Mouse (Mus musculus) adrenal gland, postnatal 4 days (tissue): Measurements from ENCODE around the gene Gm5127. TPM values are rescaled to one million over a fixed set of nuclear protein-coding genes. Genes with fewer than 3 reads are reported as not detected.

ENCODE experiments used
- DNase-seq, 2 experiments: peaks; one replicate each; pipeline ENCODE4 v3.0.0; 2021 to 2022; ENCODE audit warnings: low spot score in 2 of 2, mixed read lengths in 2 of 2
- long read RNA-seq, 2 experiments: library from polyadenylated mRNA; stranded (forward); transcript quantifications; one replicate each; pipeline ENCODE4 v2.0.0; 2021
- total RNA-seq, 2 experiments: library from RNA; stranded (reverse); gene quantifications; 2 replicates each; pipeline ENCODE4 v1.2.3; 2021

The Gm5127 gene
- total RNA-seq: not detected
- long read RNA-seq, experiment 1, partial matches to known transcripts: 0 of 1 reads
- long read RNA-seq, experiment 1, other reads (novel, unspliced or antisense): 1 of 1 reads
- long read RNA-seq, experiment 2: 0 reads

DNA sequence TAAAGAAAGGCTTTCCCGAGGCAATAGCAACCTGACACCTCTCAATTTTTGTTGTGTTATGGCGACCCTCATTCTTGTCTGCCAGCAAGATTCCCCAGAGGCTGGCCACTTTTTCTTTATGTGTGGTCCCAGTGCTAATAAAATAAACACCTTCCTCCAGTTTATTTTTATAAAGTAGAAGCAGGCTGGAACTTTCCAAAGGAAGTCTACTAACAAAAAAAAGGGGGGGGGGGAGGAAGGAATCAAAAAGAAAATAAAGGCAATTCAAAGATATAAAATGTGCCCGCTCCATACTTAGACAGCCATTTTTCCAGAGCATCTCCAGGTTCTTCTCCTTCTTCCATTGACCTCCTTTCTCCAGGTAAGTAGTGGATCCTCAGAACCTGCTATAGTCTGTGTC is at the start of gene Gm5127:
Gene Gm5127 (plus strand): TSS at position 301 of the 400 bp plus-strand sequence.
- no peak for DNase-seq

DNA sequence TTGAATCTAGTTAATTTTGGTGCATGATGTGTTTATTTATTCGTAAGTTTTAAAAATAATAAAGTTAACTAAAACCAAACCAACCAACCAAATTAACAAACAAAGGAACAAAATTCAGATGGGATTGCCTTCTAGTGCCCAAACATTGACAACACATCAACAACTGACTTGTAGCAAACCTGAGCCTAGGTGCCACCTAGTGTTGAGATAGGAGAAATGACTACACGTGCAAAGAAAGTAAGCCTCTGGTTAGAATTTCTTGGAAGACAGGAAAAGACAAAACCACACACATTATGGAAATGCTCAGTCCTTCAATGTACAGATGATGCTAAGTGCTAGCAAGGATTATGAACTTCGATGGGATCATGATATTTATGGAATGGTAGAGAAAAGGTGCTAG is 46.6 kb upstream of the Gm5127 start:
- no peak for DNase-seq

DNA sequence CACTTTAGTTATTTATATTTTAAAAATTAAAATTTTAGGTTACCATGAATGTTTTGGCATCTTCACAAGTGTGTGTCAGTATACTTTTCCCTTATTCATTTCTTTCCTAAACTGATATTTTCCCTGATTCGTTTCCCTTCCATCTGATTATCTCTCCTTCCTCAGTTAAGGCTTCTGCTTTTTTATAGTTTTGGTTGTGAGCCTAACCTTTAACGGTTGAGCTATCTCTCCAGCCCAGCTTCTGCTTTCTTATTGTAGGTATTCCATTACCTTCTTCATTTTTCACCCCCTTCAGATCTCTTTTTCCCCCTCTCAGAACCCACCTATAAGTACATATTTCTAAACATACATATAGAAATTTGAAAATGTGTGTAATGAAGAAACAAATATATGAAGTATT is 27.5 kb upstream of the Gm5127 start:
- DNase-seq: no peak

DNA sequence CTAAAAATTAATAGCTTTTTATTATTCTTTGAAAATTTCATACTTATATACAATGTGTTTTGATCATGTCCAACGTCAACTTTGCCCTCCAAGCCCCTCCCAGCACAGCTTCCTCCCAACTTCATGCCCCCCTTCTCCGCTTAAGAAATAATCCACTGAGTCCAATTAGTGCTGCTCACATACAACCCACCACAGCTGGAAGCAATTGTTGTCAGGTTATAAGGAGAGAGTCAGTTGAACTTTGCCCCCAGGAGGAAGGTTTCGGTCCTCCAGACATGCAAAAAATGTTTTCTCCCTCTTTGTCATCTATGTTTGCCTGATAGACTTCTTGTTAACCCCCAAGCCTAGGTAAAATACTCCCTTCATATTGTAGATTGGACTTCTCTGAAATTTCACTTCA is 4.0 kb upstream of the Gm5127 start:
- DNase-seq: no peak

DNA sequence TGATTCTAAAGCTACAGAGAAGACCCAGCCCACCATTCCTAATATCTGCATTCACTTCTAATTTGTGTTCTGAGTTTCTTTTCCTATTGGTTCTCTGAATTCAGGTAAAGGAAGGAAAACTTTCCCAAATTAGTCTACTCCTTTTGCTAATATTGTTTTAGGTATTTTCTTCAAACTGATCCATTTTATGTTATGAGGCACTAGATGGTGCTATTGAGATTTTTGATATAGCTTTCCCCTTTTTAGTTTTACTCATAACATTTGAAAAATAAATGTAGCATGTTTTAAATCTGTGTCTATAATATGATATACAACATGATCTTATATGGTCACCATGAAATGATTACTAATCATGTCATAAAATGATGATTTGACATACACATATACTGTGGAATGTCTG is 2.6 kb upstream of the Gm5127 start:
- no peak for DNase-seq

DNA sequence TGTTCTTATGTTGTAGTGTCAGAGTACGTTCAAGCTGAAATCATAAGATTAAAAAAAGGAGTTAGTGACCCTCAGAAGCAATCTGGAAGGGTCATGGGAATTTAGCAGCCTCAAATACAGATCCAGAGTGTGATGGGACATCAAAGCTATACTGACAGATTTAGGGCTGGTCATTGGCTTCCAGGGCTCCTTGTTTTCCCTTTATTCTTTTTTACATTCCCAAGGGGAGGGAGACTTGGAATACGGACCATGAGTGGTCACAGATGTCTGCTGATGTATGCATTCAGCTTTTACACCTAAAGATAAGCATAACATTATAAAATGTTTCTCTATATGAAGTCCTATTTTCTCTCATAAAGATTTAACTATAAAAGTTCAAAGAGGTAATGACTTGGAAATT is 789 bp upstream of the Gm5127 start:
- no peak for DNase-seq

DNA sequence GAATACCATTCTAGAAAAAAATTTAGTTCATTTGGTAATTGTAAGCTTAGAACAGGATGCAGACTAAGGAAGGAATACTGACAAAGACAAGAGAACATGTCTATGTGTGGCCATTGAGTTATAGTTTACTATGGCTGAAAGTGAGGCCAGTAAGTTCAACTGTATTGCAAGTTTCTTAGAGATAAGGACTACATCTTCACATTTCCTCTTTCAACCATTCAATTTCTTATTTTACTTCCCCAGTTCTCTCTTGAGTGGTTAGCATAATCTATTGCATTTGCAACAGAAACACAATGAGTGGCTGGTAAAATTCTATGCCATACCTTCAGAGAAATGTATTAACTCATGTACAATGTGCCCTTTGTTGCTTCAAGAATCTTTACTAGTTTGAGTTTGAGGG is 10.9 kb downstream of the Gm5127 start:
- no peak for DNase-seq

DNA sequence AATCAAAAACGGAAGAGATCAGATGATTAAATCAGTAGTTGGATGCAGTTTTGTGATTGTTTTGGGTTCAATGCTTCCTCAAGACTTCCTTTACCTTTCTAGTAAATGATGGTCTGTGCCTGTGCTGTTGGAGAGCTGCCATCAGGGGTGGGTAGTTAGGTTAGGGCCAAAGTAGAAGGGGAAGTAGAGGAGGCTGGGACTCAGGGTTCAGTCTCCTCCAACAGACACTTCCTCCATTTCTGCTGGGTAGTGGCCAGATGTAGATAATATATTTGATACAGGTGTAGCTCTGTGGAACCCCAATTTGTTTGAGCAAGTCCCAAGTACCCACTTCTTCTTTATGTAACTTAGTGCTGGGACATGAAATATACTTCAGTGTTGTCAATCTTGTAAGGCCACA is 12.9 kb downstream of the Gm5127 start:
- DNase-seq: no peak

DNA sequence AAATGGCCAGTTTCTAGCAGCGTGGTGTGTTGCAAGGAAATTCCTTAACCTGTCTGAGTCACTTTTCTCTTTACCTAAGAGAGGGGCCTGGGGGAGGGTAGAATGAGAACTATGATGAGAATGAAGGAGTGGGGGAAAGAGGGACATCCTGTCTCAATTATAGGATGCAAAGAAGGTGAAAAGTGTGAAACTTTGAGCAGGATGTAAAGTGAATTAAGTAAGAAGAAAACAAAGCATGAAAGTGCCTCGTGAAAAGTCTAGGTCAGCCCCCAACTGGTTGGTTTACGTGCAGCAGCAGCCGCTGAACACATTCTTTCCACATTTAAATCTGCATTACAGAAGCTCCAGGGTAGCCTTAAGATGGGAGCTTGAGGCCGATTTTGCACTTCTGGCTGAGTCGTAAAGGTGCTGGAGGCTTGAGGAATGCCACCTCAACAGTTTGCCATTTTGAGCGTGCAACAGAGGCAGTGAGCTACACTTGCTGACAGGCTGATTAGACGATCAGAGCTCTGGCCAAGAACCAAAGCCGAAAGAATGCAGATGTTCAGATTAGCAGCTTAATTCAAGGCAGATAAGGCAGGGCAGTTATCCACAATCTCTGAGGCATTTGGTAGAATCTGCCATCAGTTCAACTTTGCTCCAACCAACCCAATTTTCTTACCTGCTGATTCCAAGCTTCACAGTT is 19.7 kb downstream of the Gm5127 start:
- no peak for DNase-seq

DNA sequence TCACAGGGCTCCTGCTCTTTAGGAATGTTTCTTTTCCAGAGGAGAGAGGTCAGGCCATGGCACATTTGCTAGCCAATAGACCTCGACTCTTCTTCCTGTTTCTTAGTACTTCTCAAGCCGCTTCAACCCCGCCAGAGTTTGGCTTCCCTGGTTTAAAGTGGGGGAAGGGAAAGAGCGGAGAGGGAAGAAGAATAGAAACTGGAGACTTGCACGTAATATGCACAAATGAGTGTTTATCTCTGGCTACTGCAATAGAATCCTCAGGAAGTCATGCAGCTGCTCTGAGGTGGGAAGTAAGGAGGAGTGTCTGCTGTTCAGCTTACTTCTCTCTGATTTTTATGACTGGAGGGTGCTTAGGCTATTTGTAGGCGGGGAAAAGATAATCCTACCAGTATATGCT is 20.4 kb downstream of the Gm5127 start, which contains the start of gene Cysltr1:
Gene Cysltr1 (minus strand): TSS at position 294 of the 400 bp plus-strand sequence.
- no peak for DNase-seq

DNA sequence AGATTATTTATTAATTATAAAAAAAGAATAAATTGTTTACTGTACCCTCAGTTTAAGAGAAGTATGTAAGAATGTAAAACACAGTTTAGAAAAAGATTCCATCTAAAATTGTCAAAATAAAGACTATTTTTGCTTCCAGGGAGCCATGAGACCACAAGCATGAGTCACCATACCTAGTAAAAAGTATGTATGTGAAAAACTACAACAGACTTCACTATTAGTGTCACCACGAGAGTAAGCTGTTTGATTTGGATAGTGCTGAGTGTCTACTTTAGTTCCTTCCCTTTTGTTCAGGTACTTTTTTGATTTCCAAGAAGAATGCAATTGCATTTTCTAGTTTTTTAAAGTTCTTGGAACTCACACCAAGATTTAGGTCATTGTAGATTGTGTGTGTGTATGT is 39.5 kb downstream of the Gm5127 start:
- DNase-seq: no peak

DNA sequence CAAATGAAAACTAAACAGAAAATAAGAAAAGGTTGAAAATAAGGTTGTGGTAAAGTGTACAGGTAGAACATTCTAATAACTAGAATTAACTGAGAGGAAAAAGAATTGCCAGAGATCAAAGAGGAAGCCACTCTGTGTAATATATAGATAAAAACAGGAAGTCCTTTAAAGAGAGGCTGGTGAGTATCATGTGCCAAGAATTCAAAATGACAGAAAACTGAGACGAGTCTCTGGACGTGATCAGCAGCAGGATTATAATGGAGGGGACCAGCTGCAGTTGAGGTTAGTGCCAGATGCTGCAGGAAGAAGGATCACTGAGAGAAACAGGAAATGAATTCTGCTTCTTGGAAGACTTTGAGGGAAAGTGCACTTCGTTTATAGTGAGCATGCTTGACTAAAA is 40.7 kb downstream of the Gm5127 start:
- no peak for DNase-seq

DNA sequence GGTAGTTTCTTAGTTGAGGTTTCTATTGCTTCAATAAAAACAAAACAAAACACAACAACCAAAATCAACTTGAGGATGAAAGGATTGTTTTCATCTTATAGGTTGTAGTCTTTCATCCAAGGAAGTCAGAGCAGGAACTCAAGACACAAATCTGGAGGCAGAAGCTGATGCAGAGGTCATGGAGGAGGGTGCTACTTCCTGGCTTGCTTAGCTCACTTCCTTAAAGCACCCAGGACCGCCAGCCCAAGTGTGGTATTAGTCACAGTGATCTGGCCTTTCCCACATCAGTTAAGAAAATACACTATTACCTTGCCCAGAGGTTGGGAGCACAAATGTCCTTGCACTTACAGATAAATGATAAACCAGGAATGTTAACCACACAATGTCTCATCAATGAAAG is 45.5 kb downstream of the Gm5127 start:
- no peak for DNase-seq

DNA sequence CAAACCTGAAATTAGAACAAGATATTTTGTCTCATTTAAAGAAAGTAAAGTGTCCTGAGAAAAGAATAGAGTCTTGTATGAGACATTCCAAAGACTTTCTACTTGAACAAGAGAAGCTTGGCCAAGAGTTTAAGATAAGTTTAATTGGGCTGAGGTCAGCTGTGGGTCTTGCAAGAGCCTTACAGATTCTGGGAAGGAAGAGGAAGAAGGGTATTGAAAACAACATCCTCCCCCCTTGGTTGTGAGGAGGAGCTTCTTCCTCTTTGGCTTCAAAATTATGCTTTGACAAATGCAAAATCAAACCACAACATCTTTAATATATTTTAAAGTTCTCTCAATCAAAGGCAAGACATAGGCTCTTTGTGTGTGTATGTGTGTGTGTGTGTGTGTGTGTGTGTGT is 50.6 kb downstream of the Gm5127 start:
- no peak for DNase-seq

DNA sequence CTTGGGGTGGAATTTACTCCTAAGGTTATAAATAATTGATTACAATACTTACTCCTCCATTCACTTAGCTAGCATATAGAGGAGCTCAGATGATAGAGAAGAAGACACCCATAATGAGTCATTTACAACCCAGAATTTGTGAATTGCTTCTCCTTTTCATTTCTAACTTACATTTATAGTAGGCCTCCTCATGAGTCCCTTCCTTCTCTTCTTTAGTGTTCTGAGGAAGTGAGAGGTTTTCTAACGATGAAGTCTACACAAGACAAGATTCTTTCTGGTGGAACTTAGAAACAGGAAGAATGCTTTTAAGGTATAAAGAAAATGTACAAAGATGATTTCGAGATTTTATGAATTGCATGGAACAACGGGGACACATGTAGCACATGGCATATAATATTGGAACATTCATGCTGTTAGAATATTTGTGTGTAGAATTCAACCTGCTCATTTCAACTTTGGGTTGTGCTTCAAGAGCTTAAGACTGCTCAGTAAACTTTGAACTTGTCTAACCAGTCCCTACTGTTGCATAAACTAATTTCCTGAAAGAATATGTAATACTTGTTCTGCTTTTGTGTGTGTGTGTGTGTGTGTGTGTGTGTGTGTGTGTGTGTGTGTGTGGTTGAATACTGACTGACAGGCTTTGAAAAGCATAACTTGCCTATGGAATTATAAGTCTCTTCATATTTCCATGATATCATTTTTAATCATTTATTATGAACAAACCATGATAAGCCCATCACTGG is 52.0 kb downstream of the Gm5127 start:
- DNase-seq: no peak

DNA sequence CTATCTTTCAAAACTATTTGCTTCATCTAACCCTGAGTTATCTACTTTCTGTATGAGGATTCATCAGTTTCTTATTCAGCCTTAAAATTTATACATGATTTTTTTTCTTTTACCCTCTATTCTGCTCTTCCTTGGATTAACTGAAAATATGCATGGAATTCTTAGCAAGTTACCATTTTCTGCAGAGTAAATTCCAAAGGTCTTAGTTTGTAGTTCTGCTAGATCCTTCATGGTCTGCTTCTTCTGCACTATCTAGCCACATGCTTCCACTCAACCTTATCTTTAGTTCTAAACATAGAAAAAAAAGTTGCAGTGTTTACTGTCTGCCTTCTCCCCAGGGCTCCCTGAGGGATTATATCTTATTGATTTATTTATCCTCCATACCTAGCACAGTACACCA is 79.1 kb downstream of the Gm5127 start:
- no peak for DNase-seq

DNA sequence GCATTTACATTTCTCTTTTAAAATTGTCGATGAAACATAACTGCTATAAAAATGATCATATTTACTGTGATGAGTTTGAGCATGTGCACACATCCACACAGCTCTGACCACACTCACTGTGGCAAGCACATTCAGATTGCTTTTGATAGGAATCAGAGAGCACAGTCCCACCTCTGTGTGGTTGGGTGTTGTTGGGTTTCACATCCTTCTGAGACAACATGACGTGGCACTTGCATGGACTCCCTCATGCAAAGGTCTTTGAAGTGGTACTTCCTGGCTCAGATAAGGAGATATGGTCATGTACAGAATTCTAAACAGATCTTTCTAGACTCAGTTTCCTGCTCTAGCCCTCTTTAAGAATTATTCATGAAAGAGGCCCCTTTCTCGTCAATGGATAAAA is 121.6 kb downstream of the Gm5127 start:
- DNase-seq: no peak

DNA sequence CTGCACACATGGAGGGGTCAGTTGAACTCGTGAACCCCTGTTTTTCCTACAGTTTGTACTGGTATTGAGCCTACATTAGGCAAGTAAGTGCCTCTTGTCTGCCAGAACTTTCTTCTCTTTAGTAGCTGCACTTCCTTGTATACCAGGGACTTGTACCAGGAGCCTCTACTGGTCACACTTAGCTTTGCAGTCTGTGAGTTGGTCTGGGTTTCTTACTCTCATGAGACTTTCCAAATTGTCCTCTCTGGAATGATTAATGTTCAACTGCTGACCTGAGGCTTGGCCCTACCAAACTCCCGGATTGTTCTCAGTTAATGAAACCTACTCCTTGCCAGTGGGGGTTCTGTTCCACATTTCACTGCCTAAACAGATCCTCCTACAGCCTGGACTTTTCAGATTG is 134.2 kb downstream of the Gm5127 start:
- DNase-seq: no peak

DNA sequence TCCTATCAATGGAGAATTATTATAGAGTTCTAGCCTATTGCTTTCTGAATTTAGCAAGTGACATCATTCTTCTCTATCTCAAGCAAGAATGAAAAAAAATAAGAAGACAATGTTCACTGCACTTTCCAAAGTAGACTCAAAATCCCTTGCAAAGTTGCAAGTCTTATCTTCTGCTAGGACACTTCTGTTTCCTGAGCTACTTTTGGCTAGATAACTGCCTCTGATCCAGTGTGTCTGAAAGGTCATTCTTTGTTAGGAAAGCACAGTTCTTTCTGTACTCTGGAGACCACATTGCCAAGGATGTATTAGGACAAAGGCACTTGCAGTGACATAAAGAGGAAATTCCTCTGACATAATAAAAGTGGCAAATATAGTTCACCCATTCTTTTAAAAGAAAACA is 159.3 kb downstream of the Gm5127 start:
- no peak for DNase-seq

DNA sequence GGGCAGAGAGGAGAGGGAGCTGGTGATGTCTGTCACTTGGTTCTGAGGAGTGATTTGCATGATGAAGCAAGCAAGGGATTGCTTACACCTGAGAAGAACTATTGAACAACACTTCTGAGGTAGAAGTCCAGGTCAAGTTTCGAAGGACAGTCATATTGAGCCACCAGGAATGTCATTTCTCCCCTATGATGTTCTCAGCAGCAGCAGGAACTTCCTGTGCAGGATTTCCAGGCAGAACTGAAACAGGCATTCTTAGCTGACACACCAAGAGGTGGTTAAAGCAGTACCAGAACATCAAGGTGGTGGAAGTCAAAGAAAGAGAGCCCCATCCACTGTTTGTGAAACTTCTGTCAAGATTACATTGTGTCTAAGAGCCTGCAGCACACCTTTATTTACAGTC is 172.3 kb downstream of the Gm5127 start:
- no peak for DNase-seq
